Mouse (Mus musculus) hindbrain, embryonic 15.5 days (tissue): Measurements from ENCODE around the gene Zdhhc24. TPM values are rescaled to one million over a fixed set of nuclear protein-coding genes. Genes with fewer than 3 reads are reported as not detected.
A peak's percentile ranks its signal among the peaks of the same experiment; 100 is the strongest.
"Not testable (repeated sequence)": the region's sequence is repeated elsewhere in the genome, so short reads cannot be mapped to it uniquely, and the experiment has no call there.

ENCODE experiments used
- ATAC-seq: fragments of 200-750 bp; cut with Nextera tagmentation; 2 replicates; pipeline ENCODE4 v1.8.0; 2017; ENCODE audit warnings: low read depth, moderate number of reproducible peaks, moderate TSS enrichment; ENCODE audit not compliant: low FRiP score
- H3K27ac ChIP-seq: fragments of 300-500 bp; sonication (generic); replicated peaks from 2 replicates; pipeline ENCODE4 v1.5.1; 2015; ENCODE audit warnings: mild to moderate bottlenecking, inconsistent platforms
- H3K27me3 ChIP-seq: fragments of 300-500 bp; sonication (generic); 2 replicates; pipeline ENCODE4 v1.6.1; 2015; ENCODE audit warnings: control low read depth, inconsistent platforms
- H3K36me3 ChIP-seq: fragments of 300-500 bp; sonication (generic); 2 replicates; pipeline ENCODE4 v1.6.1; 2015; ENCODE audit warnings: control low read depth, inconsistent platforms
- H3K4me1 ChIP-seq: fragments of 300-500 bp; sonication (generic); replicated peaks from 2 replicates; pipeline ENCODE4 v1.6.1; 2015; ENCODE audit warnings: control low read depth, inconsistent platforms
- H3K4me2 ChIP-seq: fragments of 300-500 bp; sonication (generic); 2 replicates; pipeline ENCODE4 v1.6.1; 2015; ENCODE audit warnings: moderate library complexity, mild to moderate bottlenecking, inconsistent platforms
- H3K4me3 ChIP-seq: fragments of 300-500 bp; sonication (generic); 2 replicates; pipeline ENCODE4 v1.5.1; 2015; ENCODE audit warnings: mild to moderate bottlenecking, inconsistent platforms
- H3K9ac ChIP-seq: fragments of 300-500 bp; sonication (generic); 2 replicates; pipeline ENCODE4 v1.6.1; 2015; ENCODE audit warnings: inconsistent platforms
- H3K9me3 ChIP-seq: fragments of 300-500 bp; sonication (generic); 2 replicates; pipeline ENCODE4 v1.6.1; 2016; ENCODE audit warnings: control low read depth, inconsistent platforms
- WGBS: fragments of 180-500 bp; shearing (Covaris S2); methylation state at CpG from one replicate; pipeline ENCODE4 v1.1.7; 2015; 5-methylcytosine and 5-hydroxymethylcytosine counted together
- polyA plus RNA-seq: library from polyadenylated mRNA; unstranded; fragments of >200 nt; fragmentation: Nextera tagmentation; extraction: Ambion mirVana; gene quantifications from 2 replicates; pipeline ENCODE4 v1.2.1, GENCODE M21; 2015

Zdhhc24 gene
- polyA plus RNA-seq, 1 experiment from 2014 or later = 24.1 TPM

GRCm38 (mm10) chr19:4850281-4850680 lies 28.2 kb upstream of the Zdhhc24 start:
- Histone ChIP-seq H3K27ac (no peak overlapping the region), H3K9ac (no peak overlapping the region), H3K27me3 (no peaks in the 10 kb centered on the region), H3K4me2 (no peak overlapping the region), H3K4me3 (no peak overlapping the region), H3K4me1 (peaks cover 5% of the 10 kb centered on the region), H3K9me3 (no peaks in the 10 kb centered on the region), H3K36me3 (no peaks in the 10 kb centered on the region)
- no peak for ATAC-seq
- 47% methylated on average over 5 of the region's 5 CpGs for WGBS

DNA sequence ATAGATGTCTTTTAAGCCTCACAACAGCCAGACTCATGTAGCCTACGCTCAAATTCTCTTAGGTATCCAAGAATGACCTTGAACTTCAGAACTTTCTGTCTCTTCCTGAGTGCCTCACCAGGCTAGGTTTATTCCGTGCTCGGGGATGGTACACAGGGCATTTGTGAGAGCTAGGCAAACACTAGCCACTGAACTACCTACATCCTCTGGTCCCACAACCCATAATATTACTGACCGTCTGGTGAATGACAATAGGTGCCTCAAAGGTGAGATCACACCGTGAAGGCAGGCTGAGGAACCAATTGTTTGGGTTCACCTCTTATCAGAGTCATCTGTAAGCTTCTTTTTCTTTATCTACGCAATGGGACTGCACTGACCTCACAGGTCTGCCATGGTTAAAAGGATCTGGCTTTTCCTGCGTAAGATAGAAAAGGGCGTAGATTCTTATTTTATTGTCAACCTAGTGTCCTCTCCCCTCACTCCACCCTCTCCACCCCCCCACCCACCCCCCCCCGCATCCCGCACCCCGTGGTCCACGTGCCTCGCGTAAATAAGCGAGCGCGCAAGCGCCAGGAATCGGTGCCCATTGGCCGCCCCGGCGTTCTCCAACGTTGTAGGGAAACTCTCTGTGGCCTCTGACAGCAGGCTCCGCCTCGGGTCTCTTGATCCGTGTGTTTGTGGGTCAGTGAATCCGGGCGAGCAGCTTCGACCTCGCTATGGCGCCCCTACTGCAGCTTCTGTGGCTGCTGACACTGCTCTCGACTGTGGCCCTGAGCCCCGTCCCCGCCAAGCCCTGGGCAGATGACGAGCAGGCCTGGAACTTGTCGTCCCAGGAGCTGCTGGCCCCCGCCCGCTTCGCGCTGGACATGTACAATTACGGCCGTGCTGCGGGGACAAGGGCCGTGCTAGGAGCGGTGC lies 23.7 kb upstream of the Zdhhc24 start, which contains the start of gene Ctsf:
Ctsf (plus strand) TSS at position 579 of the 918 bp plus-strand sequence.
- Histone ChIP-seq H3K4me1 (peaks cover 16% of the 10 kb centered on the region), H3K9me3 (no peaks in the 10 kb centered on the region), H3K4me2 (peak within 1 kb of the TSS; percentile 81), H3K9ac (peak within 1 kb of the TSS; percentile 66), H3K4me3 (peak within 1 kb of the TSS; percentile 54), H3K27me3 (no peaks in the 10 kb centered on the region), H3K27ac (peak within 1 kb of the TSS; percentile 16; the same call in 1 of the 2 replicates), H3K36me3 (peaks cover 12% of the 10 kb centered on the region; the same call in 1 of the 2 replicates)
- 3% methylated on average over 45 of the region's 45 CpGs for WGBS
- peak; percentile 94 for ATAC-seq

GRCm38 (mm10) chr19:4855470-4855820 lies 23.0 kb upstream of the Zdhhc24 start:
- no peak; the same call in none of the 2 replicates for ATAC-seq
- Histone ChIP-seq H3K36me3 (peaks cover 16% of the 10 kb centered on the region; the same call in 1 of the 2 replicates), H3K9me3 (no peaks in the 10 kb centered on the region), H3K4me2 (peak overlapping the region; percentile 81), H3K27ac (peak overlapping the region; percentile 16; the same call in 1 of the 2 replicates), H3K27me3 (no peaks in the 10 kb centered on the region), H3K9ac (peak overlapping the region; percentile 66), H3K4me1 (peaks cover 16% of the 10 kb centered on the region), H3K4me3 (peak overlapping the region; percentile 54)
- under 1% methylated on average over 14 of the region's 14 CpGs for WGBS

DNA sequence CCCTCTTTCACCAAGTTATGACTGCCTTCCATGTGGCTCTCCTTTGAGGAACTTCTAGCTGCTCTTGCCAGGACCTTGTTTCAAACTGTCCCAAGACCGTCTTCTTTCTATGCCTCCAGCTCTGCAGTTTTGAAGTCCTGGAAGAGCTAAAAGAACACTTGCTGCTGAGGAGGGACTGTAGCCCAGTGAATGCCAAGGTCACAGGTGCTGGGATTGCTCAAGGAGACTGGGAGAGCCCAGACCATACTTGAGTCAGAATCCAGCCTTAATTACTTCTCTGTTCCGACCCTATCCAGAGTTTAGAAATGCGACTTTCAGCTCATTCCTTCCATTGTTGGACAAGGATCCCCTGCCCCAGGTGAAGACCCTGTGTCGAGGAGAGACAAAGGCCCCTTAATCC lies 22.5 kb upstream of the Zdhhc24 start:
- Histone ChIP-seq H3K4me2 (peak overlapping the region; percentile 81), H3K4me3 (peak overlapping the region; percentile 54), H3K27me3 (no peaks in the 10 kb centered on the region), H3K9me3 (no peaks in the 10 kb centered on the region), H3K36me3 (peaks cover 21% of the 10 kb centered on the region), H3K4me1 (peaks cover 16% of the 10 kb centered on the region), H3K9ac (peak overlapping the region; percentile 66; the same call in 1 of the 2 replicates), H3K27ac (no peak overlapping the region)
- WGBS = 77% methylated on average over 4 of the region's 4 CpGs
- ATAC-seq = no peak

GRCm38 (mm10) chr19:4859081-4859480 lies 19.4 kb upstream of the Zdhhc24 start:
- 79% methylated on average over 6 of the region's 6 CpGs for WGBS
- peaks cover 16% of the 10 kb centered on the region for H3K4me1 ChIP-seq
- ATAC-seq = no peak
- H3K9ac ChIP-seq = no peak overlapping the region
- H3K27me3 ChIP-seq = no peaks in the 10 kb centered on the region
- H3K27ac ChIP-seq = no peak overlapping the region
- no peak overlapping the region for H3K4me3 ChIP-seq
- H3K36me3 ChIP-seq = peaks cover 24% of the 10 kb centered on the region
- no peaks in the 10 kb centered on the region for H3K9me3 ChIP-seq
- H3K4me2 ChIP-seq = no peak overlapping the region

GRCm38 (mm10) chr19:4863048-4863447 lies 15.4 kb upstream of the Zdhhc24 start:
- Histone ChIP-seq H3K27me3 (peaks cover 5% of the 10 kb centered on the region; the same call in 1 of the 2 replicates), H3K4me2 (no peak overlapping the region), H3K9ac (no peak overlapping the region), H3K4me1 (0 out of 2 replicates have a peak, but pooled peaks cover 3% of the 10 kb centered on the region), H3K36me3 (peaks cover 20% of the 10 kb centered on the region), H3K4me3 (no peak overlapping the region), H3K27ac (no peak overlapping the region), H3K9me3 (no peaks in the 10 kb centered on the region)
- 62% methylated on average over 6 of the region's 6 CpGs for WGBS
- 0 out of 2 replicates have a peak, but pooled peaks have one; percentile 27 for ATAC-seq

GRCm38 (mm10) chr19:4865147-4865546 lies 13.3 kb upstream of the Zdhhc24 start:
- Histone ChIP-seq H3K36me3 (peaks cover 10% of the 10 kb centered on the region; the same call in 1 of the 2 replicates), H3K9me3 (no peaks in the 10 kb centered on the region), H3K4me3 (no peak overlapping the region), H3K9ac (no peak overlapping the region), H3K27me3 (peaks cover 5% of the 10 kb centered on the region; the same call in 1 of the 2 replicates), H3K4me2 (peak overlapping the region; percentile 26), H3K27ac (no peak overlapping the region), H3K4me1 (0 out of 2 replicates have a peak, but pooled peaks cover 3% of the 10 kb centered on the region)
- 7% methylated on average over 16 of the region's 17 CpGs for WGBS
- ATAC-seq = no peak

DNA sequence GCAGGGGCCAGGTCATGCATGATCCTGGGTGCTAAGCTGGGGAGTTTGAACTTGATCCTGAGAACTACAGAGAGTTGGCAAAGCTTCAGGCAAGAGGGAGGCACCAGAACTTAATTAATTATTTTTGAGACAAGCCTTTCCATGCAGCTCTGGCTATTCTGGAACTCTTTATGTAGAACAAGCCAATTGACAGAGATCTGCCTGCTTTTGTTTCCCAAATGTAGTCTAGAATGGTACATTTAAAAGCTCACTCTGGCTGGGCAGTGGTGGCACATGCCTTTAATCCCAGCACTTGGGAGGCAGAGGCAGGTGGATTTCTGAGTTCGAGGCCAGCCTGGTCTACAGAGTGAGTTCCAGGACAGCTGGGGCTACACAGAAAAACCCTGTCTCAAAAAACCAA lies 3.9 kb upstream of the Zdhhc24 start:
- H3K4me2 ChIP-seq, H3K27ac ChIP-seq, ATAC-seq, H3K9me3 ChIP-seq, H3K27me3 ChIP-seq, H3K4me3 ChIP-seq, H3K36me3 ChIP-seq, H3K9ac ChIP-seq: not testable (repeated sequence)
- peaks cover 15% of the 10 kb centered on the region for H3K4me1 ChIP-seq
- WGBS = 97% methylated on average over 1 of the region's 1 CpGs

- ATAC-seq = no peak
- Histone ChIP-seq H3K4me3 (no peak overlapping the region), H3K4me1 (peaks cover 22% of the 10 kb centered on the region), H3K9ac (no peak overlapping the region), H3K27me3 (0 out of 2 replicates have a peak, but pooled peaks cover 3% of the 10 kb centered on the region), H3K4me2 (no peak overlapping the region), H3K27ac (no peak overlapping the region), H3K9me3 (no peaks in the 10 kb centered on the region), H3K36me3 (no peaks in the 10 kb centered on the region)
- WGBS = 75% methylated on average over 3 of the region's 4 CpGs
These were observed 2.2 kb upstream of the Zdhhc24 start for GRCm38 (mm10) chr19:4876241-4876640.

GRCm38 (mm10) chr19:4876755-4877154 lies 1.7 kb upstream of the Zdhhc24 start:
- Histone ChIP-seq H3K36me3 (no peaks in the 10 kb centered on the region), H3K9ac (no peak overlapping the region), H3K4me3 (no peak overlapping the region), H3K27ac (no peak overlapping the region), H3K4me2 (no peak overlapping the region), H3K27me3 (0 out of 2 replicates have a peak, but pooled peaks cover 3% of the 10 kb centered on the region), H3K4me1 (peaks cover 22% of the 10 kb centered on the region), H3K9me3 (no peaks in the 10 kb centered on the region)
- 58% methylated on average over 3 of the region's 3 CpGs for WGBS
- ATAC-seq = no peak

GRCm38 (mm10) chr19:4877785-4878184 lies 683 bp upstream of the Zdhhc24 start, which contains the start of gene Actn3:
Actn3 (minus strand) TSS chr19:4877909.
- H3K36me3 ChIP-seq = no peaks in the 10 kb centered on the region
- peak within 1 kb of the TSS; percentile 81 for H3K4me2 ChIP-seq
- H3K27me3 ChIP-seq = 0 out of 2 replicates have a peak, but pooled peaks cover 3% of the 10 kb centered on the region
- H3K4me3 ChIP-seq = peak within 1 kb of the TSS; percentile 72
- peak; percentile 13; the same call in 1 of the 2 replicates for ATAC-seq
- peak within 1 kb of the TSS; percentile 83 for H3K9ac ChIP-seq
- H3K4me1 ChIP-seq = peaks cover 22% of the 10 kb centered on the region
- H3K9me3 ChIP-seq = no peaks in the 10 kb centered on the region
- peak within 1 kb of the TSS; percentile 81 for H3K27ac ChIP-seq
- WGBS = 3% methylated on average over 17 of the region's 17 CpGs

- Histone ChIP-seq H3K36me3 (0 out of 2 replicates have a peak, but pooled peaks cover 3% of the 10 kb centered on the region), H3K4me1 (peaks cover 22% of the 10 kb centered on the region), H3K27me3 (0 out of 2 replicates have a peak, but pooled peaks cover 3% of the 10 kb centered on the region), H3K4me2 (peak overlapping the region; percentile 81), H3K9me3 (no peaks in the 10 kb centered on the region), H3K27ac (no peak overlapping the region), H3K9ac (peak overlapping the region; percentile 83), H3K4me3 (peak overlapping the region; percentile 72)
- no peak for ATAC-seq
- 65% methylated on average over 10 of the region's 10 CpGs for WGBS
These were observed 846 bp downstream of the Zdhhc24 start for GRCm38 (mm10) chr19:4879324-4879703.
